Mouse (Mus musculus): ENCODE measurements around the gene Ubap2.
A peak's percentile ranks its signal among the peaks of the same experiment; 100 is the strongest.

Gene Ubap2

DNA sequence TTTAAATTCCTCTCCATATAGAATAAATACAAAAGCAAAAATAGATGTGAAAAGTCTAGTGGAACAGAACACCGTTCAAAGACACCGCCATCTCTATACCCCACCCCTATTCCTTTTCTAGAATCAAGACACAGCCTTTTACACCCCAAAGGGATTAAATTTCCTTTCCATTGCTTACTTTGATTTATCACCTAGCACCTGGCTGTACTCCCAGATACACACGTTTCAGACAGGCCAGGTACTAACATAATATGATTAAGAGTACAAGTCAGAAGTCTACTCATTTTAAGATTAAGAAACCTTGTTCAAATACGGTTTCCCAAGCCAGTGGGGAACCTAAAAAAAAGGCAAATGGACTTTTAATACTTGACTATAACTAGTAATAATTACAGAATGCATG, 8.6 kb downstream of the Ubap2 start:
- no peak for DNase-seq (ENCODE audit: low read depth in 2 of 2, low spot score in 2 of 2)

DNA sequence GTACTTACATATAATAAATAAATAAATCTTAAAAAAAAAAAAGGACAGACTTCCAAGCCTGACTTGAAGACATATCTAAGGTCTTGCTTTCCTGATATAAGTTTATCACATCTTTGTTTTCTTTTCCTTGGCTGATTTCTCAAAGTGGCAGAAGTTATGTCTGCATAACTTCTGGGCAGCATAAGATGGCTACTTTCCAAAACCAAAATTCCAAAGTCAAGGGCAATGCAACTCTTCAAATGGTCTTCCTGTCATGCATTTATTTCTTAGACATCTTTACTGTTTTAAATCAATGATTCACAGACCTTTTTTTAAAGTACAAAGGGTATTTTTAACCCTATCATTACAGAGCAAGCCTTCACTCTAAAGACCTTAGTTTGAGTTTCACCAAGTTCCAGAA, 14.3 kb downstream of the Ubap2 start:
- no peak for DNase-seq (ENCODE audit: low read depth in 2 of 2, low spot score in 2 of 2)

DNA sequence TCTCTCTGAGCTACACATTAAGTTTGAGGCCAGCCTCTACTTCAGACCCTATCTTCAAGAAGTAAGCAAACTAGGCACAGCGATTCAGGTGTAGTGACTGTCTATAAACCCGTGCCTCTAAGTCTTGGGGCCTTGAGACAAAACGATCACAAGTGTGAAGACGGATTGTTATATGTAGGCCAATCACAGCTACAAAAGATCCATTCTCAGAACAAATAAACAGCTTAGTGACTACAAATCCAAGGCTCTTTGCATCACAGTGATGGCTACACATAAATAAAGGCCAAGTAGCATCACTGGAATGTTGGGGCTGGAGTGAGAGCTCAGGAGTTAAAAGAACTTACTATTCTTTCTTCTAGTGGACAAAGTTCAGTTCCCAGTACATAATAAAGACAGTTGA, 15.9 kb downstream of the Ubap2 start:
- no peak for DNase-seq (ENCODE audit: low read depth in 2 of 2, low spot score in 2 of 2)

DNA sequence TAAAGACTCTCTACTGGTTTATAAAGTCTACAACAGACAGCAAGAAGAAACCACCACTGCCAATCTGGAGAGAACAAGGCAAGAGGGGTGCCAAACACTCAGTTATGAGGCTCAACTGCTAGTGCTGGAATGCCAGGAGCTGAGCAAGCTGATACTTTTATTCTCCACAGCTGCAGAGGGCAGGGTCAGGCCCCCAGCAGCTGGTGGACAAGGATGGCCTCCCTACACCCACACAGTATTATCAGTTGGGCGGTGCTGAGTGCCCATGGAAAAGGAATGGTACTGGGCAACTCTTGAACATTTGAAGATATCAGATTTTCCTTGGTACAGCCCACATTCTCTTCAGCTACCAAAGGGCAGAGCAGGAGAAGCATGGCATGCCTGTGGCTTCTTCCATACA, 17.2 kb downstream of the Ubap2 start:
- no peak for DNase-seq (ENCODE audit: low read depth in 2 of 2, low spot score in 2 of 2)

DNA sequence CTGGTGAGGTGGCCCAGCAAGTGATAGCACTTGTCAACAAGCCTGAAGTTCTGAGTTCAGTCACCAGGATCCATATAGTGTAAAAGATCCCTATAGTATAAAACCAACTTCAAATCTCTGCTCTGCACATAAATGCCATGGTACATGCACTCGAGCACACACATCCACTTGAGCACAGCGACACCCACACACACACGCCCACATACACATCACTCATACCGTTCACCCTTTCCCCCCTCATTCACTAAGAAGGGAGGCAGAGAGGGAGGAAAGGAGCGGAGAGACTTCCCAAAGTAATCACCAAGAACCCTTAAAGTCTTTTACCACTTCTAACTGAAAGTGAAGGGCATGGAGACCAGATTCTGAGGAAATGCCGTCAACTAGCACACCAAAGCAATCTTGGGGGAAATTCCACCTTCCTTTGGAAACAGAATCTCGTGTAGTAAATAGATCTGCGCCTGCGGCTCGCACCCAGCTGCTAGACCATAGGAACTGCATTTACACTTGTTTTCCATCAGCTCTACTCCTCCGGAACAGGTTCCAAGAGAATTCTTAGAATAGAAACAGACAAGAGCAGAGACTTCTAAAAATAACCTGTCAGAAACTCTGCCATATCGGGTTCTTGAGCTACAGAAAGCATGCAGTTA, 19.3 kb downstream of the Ubap2 start:
- no peak for DNase-seq (ENCODE audit: low read depth in 2 of 2, low spot score in 2 of 2)

DNA sequence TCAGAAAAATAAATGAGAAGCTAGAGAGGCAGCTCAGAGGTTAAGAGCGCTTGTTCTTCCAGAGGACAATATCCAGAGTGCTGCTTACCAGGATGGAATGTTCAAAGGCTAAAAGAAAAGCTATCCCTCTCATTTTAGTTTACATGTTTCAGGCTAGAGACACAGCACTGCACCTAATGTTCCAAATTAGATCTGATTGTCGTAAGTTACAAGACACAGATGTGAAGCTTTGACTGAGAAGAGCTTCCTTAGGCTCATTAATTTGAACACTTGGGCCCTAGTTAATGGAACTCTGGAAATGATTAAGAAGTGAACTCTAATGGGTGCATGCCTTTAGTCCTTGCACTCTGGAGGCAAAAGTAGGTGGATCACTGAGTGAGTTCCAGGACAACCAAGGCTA, 21.2 kb downstream of the Ubap2 start:
- no peak for DNase-seq (ENCODE audit: low read depth in 2 of 2, low spot score in 2 of 2)

DNA sequence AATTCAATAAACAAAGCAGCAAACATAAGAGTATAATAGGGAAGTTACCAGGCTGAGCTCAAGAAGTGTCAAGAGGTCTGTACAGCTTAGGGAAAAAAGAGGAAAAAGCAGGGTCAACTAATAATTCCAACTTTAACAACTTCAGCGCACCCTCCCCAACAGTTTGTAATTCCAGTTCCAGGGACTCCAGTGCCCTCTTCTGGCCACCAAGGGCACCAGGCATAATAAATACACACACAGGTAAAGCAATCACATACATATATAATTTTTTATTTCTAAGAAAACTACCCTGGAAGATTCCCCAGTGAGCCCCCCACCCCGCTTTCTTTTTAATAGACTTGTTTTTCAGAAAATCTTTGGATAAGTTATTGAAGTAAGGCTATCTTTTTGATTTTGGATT, 29.5 kb downstream of the Ubap2 start:
- DNase-seq (ENCODE audit: low read depth in 2 of 2, low spot score in 2 of 2), result no peak

DNA sequence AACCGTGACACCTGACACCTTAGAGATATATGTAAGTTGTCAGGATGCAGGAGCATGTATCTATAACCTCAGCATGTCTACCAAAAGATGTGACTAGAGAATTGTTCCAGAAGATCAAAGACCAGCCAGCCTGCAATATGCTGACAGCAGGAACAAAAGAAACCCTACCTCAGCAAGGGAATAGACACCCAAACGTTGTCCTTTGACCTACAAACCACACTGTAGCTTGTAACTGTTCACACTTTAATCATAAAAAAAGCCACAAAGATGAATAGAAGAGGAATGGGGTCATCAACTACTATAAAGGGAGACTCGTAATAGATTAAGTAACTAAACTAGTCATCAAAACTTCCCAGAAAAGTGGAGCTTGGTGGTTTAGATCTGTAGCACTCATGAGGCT, 34.0 kb downstream of the Ubap2 start:
- DNase-seq (ENCODE audit: low read depth in 2 of 2, low spot score in 2 of 2), result no peak

DNA sequence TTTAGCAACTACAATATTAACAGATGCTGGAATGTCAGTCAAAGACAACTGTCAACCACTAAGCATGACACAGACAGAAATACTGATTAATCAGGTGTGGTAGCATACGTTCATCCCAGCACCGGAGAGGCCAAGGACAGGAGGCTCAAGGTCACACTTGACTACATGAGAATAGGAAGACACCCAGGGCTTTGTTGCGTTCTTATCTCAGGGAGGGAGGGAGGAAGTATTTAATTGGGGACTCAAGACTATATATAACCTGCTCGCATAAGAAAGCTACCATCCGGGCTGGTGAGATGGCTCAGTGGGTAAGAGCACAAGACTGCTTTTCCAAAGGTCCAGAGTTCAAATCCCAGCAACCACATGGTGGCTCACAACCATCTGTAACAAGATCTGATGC, 39.3 kb downstream of the Ubap2 start:
- DNase-seq (ENCODE audit: low read depth in 2 of 2, low spot score in 2 of 2), result no peak

DNA sequence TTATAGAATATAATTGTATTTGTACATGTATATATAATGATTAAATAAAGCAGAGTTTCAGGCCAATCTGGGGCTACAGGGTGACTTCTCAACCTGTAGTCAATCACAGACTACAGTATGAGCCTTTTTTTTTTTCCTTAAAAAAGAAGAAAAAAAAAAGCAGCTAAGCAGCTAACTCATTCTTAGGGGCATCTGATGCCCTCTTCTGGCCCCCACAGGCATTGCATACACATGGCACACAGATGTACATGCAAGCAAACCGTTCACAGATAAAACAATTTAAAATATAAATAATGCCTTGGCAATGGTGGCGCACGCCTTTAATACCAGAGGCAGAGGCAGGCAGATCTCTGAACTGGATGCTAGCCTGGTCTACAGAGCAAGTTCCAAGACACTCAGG, 48.6 kb downstream of the Ubap2 start:
- DNase-seq (ENCODE audit: low read depth in 2 of 2, low spot score in 2 of 2), result peak; percentile 11 to 49

DNA sequence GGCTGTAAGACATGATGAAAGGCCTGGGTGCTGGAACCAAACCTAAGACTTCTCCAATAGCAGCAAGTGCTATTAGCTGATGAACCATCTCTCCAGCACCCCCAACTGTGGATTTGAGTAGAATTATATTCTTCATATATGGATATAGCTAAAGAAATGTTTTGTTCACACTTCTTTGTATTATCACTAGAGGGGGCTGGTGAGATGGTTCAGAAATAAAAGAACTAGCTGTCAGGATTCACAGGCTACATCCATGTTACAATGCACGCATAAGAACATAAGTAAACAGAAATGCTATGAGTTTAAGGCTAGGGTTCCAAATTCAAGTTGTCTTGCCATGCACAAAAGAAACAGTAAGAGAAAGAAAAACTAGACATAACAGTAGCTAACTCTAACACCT, 49.5 kb downstream of the Ubap2 start:
- DNase-seq (ENCODE audit: low read depth in 2 of 2, low spot score in 2 of 2), result peak in 1 of 2 experiments; percentile 5

DNA sequence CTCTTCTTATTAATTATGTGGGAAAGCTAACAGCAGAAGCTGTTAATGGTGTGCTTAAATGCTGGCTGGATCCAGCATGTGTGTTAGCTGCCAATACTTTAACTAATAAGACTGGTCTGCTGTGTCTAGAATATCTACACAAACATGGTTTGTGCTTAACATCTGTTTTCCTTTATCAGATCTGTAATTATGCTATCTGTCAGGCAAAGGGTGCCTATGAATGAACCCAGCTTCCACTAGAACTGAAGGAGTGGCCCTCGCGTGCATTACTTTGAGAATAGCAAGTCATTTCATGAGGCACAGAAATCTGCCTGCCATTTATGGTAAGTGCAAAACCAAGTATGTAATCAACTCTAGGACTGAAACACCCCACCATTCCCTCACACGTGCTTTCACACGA, 66.9 kb downstream of the Ubap2 start:
- DNase-seq (ENCODE audit: low read depth in 2 of 2, low spot score in 2 of 2), result no peak

DNA sequence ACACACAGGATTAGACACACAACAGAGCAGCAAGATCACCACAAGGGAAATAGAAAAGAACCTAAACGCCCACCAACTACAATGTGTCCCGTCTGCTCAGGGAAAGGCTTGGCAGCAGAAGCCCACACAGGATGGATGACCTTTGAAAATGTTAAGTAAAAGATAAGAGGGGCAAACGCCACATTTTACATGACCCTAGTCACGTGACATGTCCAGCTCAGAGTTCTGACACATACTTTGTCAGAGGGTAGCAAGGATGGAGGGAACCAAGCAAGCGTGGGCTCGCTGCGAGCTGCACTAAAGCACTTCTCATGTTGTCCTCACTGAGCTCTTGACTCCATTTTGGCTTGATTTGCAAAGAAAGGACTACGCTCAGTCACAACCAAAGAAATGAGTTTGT, 69.2 kb downstream of the Ubap2 start:
- no peak for DNase-seq (ENCODE audit: low read depth in 2 of 2, low spot score in 2 of 2)

DNA sequence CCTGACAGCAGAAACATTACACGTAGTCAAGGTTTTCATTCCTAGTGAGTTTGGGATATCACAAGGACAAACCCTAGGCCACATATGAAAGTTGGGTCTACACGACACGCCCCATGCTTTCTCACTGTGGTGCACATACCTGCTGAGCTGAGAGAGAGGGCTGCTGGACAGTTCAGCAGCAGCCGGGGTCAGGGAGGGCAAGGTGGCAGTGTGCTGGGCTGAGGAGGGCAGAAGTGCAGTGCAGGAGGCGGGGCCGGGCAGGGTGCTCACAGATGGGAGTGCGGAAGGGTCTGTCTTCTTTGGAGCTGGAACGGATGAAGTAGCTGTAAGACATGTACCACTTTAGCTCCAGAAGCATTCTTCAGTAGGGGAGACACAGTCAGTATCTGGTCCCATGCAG, 72.8 kb downstream of the Ubap2 start:
- no peak for DNase-seq (ENCODE audit: low read depth in 2 of 2, low spot score in 2 of 2)

DNA sequence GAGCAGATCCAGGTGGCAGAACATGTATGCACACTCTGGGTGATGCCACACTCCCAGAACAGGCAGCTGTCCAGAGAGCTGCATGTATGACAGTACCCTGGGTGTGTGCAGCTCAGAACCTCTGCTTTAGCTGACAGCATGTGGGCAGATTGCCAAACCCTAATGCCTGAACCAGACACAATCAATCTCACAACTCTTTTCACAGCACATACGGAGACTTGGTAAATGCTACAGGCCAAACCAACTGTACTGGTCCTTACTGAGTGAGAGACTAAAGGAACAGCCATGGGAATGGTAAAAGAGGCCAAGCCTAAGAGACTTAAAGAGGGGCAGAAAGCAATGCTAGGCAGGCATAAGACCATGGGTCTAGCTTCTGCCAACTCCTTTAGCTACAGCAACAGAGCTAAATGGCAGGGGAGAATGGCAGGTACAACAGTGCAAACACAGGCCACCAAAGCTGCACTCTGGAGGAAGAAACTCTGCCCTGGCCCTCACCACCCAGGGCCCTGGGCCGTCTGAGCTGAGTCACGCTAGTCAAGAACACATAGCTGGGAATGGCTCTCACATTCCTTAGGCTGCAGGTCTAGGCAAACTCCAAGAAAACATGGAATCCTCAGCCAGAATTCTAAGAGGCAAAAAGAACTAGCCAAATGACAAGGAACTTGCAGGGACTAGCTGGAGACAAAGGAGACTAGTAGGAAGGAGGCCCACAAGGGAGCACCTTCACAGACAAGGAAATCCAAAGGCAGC, 77.9 kb downstream of the Ubap2 start:
- DNase-seq (ENCODE audit: low read depth in 2 of 2, low spot score in 2 of 2), result no peak

DNA sequence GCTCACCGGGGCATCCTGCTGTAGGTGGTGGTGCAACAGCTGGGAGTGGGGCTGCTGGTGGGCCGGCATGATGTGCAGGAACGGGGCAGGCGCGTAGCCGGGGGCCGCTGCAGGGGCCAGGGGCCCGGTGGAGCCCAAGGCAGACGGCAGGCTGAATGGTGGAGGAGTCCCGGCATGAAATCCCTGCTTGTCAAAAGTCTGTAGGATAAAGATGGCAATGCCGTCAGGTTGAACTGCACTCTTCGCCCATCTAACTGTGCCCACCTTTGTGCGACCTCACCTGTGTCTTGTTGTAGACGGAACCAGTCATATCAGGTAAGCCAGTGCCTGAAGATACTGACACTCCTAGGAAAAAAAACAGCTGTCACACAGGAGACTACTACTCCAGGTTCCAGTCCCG, 79.6 kb downstream of the Ubap2 start:
- DNase-seq (ENCODE audit: low read depth in 2 of 2, low spot score in 2 of 2), result no peak

DNA sequence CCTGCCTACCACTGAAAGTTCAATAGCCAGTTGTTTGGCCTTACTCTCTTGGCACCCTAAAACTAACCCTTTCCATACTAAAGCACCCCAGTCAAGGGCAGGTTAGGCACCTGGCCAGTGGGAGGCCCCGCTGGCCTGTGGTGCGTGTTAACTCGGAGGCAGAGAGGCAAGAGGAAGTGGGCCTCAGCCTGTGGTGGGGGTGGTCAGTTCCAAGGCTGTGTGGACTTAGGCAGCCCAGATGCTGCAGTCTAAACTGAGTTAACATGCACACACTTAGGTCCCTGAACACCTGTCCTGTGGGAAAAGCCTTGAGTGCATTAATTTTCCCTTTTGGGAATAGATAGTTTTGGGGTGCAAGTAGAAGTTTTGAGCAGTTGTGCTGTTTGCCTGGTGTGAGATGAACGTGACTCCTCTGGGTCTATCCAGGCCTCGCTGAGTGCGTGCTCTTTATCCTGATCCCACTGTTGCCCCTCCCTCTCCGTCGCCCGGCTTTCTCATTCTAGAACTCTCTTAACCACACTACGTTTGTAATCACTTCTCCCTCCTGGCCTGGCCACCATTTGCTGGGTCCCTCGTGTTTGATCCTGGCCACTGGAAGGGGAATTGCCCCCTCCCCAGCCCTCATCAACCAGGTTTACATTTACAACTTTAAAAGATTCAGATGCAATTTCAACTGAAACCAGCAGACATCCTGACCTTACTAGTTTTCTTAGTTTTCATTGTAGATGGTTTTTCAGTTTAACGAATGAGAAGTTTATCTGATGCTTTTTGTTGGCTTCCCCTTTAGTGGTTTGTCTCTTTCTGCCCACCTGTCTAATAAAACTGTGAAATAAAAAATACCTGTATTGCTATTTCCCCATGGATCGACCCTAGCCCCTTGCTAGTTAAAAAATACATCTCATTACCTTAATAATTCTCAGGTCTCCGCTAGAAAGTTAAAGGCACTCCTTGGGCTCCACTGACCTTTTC, 82.1 kb downstream of the Ubap2 start:
- no peak for DNase-seq (ENCODE audit: low read depth in 2 of 2, low spot score in 2 of 2)

DNA sequence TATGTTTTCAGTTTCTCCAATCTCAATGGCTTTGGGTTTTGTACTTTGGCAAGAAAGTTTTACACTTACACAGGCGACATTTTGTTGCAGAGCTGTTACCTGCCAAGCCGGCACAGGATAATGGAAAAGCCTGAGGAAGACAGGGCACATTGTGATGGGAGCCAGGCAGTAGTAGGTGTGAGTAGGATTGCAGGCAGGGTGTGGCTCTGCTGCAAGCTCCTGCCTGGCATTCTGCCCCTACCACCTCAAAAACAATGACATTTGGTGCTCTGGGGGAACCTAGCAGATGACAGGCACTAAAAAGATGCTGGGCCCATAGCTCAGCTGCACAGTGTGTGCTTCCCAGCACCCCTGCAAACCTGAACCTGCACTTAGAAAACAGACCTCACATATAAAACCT, 85.1 kb downstream of the Ubap2 start:
- DNase-seq (ENCODE audit: low read depth in 2 of 2, low spot score in 2 of 2), result no peak

DNA sequence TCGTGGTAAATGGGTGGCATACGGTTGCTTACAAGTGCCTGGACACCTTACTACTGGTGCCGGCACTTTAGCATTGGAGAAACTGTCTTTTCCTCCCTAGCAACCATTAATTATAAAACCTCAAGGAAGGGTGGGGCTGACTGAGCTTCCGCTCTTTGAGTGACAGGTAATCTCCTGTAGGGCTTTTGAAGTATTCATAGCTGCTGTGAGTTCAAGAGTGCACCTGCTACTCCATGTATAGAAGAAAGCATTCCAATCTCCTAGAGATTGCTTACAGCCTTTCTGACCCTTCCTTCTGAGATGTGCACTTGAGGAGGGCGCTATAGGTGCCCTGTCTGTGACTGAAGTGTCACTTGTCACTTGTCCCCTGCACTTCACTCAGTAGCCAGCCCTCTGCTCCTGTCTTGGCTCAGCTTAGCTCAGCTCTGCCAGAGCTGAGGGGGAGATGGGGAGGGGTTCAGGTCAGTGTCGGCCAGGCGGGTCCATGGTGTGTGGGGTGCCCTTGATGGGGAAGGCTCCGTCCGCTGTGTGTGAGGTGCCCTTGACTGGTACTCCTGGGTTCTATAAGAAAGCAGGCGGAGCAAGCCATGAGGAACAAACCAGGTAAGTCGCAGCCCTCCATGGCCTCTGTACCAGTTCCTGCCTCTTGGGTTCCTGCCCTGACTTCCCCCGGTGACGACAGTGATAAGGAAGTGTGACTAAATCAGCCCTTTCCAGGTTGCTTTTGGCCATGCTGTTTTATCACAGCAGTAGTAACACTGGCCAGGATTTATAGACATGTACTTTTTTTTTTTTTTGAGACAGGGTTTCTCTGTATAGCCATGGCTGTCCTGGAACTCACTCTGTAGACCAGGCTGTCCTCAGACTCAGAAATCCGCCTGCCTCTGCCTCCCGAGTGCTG, 94.9 kb downstream of the Ubap2 start:
- DNase-seq (ENCODE audit: low read depth in 2 of 2, low spot score in 2 of 2), result no peak

DNA sequence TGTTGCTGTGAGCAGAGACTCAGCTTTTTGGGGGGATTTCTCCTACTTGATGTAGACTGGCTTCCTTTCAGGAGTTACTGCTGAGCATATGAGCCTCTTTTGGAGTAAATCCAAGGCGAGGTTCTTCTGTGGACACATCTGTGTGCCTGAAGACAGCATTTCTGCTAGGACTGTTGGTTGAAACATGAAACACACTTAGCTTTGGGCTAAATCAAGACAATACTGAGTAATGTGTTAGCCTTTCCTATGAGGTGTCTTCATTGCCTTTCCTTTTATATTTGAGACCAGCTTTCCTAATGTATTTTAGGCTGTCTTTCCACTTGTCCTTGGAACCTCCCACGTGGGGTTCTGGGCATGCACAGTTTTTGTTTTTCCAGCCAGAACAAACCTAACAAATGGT, 100.3 kb downstream of the Ubap2 start:
- DNase-seq (ENCODE audit: low read depth in 2 of 2, low spot score in 2 of 2), result no peak

DNA sequence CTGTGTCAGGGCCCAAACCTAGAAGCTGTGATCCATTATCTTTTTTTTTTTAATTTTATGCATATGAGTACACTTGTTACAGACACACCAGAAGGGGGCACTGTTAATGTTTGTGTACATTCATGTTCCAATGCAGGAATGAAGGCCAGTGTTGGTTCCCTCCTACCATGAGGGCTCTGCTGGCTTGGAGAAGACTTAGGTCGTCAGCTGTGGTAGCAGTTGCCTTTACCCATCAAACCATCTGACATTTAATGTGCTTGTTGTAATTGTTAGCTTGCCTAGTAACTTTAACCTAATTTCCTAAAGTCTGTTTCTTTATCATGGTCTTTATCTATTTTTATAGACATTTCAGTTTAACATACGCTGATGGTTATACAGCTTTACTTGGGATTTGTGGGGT, 104.0 kb downstream of the Ubap2 start:
- no peak for DNase-seq (ENCODE audit: low read depth in 2 of 2, low spot score in 2 of 2)

Measured in CD8-positive naive resting alpha-beta T cell, adult 2 months (primary cell).